Mouse (Mus musculus) mouse embryonic stem cell (cell line): Measurements from ENCODE around the gene Rfxank.

Experiments used
- in situ Hi-C, 2 experiments: fragments of 300-500 bp; cut with MboI; formaldehyde crosslinking; loops; 1 replicate in 1 of 2; 3 replicates in 1 of 2; pipeline ENCODE4 v1.14.3; 2019 to 2020; ENCODE audit warnings: low sequenced_read_pairs in 2 of 2, low pct_unique_long_range_greater_than_20kb in 1 of 2, mixed read lengths in 1 of 2; ENCODE audit not compliant: unreplicated experiment in 1 of 2

Gene Rfxank

DNA sequence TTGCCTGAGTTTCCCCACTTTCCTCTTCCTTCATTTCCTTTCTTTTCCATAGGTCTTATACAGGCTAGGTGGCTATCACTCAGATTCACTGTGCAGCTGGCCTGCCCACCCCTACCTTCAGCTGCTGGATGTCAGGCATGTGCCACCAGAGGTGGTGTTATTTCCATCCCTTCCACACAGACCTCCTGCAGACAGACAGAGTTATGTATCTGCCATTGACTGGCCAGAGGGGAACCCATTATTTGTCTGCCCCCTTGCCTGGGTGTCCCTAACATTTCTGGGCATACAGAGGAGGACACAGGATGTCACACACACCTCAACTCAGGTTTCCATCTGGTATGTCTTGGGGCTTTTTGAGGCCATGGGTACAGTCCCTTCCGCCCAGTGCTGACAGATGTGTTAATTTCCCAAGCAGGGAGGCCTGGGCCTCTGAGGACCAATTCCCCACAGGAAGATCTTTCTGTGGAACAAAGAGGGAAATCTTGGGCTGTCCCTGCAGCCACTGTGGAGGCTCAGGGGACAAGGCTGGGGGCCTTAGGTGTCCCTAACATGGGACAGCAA lies 18.4 kb upstream of the Rfxank start:
- in situ Hi-C loops = no loop called here

DNA sequence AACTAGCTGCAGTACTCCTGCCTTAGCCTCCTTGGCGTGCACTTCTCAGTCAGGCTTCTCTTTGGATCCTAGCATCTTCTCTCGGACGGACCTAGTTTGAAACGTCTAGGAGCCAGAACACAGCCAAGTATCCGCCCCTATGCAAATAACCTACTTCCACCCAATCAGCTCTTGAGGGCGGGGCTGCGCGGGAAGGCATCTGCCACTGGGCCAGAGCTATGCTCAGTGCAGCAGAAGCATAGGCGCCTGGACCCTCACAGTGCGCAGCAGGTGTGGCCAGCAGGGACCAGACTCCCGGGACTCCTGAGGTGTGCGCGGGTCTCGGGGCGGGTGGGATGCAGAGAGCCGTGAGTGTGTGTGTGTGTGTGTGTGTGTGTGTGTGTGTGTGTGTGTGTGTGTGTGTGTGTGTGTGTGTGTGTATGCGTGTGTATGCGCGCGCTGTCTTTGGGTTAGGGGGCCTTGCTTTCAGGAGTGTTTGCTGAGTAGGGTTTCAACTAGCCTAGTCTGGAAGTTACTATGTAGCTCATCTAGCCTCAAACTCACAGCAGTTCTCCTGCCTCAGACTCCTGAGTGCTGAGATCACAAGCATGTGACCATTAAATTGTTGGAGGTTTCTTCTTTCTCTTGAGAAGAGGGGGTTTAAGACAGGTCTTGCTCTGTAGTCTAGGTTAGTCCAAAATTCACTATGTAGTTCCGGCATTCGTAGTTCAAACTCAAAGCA lies 13.7 kb upstream of the Rfxank start:
- in situ Hi-C loops = no loop called here

DNA sequence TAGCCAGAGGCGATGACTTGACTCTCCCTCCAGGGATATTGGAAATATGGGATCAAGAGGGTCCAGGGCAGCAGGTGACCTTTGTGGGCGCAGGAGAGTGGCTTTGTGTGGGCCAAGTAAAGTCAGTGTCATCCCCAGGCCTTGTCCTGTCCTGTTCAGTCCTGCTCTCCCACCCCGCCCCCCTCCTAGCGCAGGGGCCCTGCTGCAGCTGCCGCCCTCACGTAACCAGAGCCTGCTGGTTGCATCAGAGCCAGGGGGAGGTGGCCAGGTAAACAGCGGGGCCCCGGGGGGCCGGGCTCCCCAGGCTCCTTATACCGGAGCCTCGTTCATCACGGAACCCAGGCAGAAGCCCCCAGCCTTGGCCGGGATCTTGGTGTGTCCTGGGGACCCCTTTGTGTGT lies 11.2 kb upstream of the Rfxank start:
- in situ Hi-C loops = no loop called here

DNA sequence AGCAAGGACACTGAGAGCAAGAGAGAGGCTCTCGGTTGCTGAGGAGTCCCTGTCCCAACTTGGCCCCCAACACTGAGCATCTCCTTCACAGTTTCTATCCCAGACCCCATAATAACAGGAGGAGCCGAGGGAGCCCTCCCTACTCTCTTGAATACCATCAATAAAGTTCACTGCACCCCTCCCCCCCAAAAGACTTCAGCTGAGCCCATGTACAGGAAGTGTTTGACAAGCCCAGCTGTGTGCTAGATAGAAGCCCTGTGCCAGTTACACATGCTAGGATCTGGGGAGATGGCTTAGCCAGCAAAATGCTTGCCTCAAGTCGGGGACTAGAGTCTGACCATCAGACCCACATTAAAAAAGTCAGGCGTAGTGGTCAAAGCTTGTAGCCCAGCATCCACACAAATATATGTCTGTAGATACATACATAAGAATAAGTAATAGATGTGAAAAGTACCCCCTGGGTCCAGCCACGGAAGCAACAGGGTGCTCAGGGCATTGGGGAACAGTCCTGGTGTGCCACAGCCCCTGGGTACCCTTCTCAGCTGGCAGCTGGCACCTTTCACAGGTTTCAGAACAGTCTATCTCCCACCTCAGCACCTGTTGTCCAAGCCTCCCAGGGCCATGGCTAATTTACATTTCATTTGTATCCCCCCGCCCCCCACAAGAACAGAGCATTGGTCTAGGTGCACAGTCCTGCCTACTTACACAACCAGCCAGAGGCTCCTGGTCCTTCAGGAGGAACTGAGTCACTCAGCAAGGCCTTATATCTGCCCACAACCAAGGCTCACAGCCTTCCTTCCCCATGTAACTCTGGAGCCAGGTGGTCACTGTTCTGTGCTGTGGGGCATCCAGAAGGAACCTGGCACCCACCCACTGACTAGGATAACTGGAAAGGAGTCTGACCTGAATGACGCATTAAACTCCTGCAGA lies 9.0 kb upstream of the Rfxank start:
- in situ Hi-C loops = no loop called here

DNA sequence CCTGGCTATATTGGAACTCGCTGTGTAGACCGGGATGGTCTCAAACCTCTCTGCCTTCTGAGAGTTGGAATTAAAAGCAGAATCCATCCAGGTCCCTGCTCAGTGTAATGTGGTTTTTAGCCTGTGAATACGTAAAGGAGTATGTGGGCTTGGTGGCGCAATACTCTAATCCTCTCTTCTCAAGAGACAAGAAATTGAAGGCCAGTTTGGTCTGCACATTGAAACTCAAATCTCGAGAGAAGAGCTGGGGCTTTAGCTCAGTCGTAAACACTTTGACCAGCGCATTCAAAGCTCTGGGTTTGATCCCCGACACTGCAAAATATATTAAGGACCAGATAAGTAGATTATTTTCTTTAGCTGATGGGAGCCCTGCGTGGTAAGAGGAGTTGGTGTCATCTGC lies 1.0 kb upstream of the Rfxank start:
- in situ Hi-C loops = no loop called here

DNA sequence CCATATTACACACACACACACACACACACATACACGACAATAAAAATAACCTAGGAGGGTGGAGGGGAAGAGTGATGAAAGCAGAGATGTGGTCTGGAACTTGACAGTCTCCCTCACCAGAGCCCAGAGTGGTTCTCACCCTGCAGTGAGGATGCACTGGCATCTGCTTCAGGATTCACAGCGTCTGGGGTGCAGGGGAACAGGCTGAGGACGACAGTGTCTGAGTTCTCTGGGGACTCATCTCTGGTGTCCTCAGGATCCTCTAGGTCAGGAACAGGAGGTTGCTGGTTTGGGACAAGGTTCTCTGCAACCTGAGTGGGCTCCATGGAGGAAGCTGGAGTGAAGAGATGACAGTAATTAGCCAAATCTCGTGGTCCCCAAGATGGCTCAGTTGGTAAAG lies 1.1 kb downstream of the Rfxank start:
- in situ Hi-C loops = no loop called here

DNA sequence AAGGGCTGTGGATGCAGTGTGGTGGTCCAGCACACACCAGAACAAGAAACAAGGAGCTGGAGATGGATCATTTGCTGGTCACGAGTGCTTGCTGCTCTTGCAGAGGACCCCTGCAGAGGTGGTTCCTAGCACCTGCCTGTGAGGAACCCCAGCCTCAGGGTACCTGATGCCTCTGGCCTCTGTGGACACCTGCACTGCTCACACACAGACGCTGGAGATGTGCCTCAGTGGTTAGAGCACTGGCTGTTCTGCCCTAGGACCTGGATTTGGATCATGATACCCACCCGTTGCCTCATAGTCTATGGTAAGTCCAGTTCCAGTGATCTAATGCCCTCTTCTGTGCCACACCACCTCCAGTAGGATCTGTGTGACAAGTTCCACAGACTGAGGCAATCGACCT lies 2.4 kb downstream of the Rfxank start:
- in situ Hi-C loops = no loop called here

DNA sequence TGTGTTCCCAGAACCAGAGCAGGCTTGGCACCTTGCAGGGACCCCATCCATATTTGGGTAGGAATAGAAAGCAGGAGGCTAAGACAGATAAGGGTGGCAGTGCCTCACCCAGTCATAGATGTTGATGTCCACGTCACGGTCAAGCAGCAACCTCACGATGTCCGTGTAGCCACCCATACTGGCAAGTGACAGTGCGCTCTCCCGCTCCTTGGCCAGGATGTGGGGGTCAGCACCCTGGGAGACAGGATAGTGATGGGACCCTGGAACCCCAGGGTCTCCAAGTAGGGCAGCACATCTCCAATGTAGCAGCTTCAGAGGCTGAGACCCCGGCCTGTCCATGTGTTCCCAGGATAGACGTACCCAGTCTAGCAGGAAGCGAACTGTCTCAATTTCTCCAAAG lies 4.0 kb downstream of the Rfxank start:
- in situ Hi-C loops = no loop called here

DNA sequence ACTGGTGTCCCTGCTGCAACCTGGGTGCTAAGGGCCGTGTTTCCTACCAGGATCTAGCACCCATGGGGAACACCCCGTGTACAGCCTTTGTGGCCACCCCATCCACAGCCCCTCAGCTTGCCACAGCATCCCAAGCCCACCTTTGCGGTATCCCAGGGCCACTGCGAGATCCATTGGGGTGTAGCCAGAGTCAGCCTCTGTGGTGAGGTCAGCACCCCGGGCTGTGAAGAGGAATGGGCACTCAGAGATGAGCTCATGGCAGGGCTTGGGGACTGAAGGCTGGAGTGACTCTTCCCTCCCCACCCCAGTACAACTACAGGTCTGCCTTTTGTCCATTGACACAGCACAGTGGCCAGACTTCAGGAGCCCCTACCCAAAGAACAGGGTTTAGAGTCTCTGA lies 4.9 kb downstream of the Rfxank start:
- in situ Hi-C loops = no loop called here

DNA sequence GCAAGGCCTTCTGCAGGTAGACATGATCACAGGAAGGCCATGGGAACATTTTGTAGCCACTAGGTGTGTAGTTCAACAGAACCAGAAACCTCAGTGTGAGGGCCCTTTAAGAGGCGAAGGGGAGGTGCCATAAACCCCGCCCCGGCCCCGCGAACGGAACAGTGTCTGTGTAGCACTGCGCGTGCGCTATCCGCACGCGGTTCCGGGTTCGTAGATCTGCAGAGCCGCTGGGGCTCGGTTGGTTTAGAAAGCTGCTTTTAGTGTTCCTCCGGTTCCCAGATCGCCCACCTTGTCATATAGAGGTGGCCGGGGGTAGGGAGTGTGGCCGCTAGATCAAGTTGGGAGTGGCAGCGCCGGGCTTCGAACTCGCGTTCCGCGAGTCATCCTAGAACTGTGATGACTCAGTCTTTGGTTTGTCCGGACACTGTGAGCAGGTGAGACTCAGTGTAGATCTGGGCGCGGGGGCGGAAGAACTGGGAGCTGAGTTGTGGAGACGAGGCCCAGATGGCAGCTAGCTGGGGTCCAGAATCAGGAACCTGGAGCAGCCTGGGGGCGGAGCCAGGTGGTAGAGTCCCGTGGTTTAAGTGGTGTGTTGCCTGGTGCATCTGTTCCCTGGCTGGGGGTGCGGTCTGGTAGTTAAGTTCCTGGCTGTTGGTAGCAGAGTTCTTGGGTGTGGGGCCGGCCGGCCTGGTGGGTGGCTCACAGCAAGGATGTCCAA lies 7.6 kb downstream of the Rfxank start, which contains the start of gene Nr2c2ap:
Gene Nr2c2ap (plus strand): TSS at position 168 of the 718 bp plus-strand sequence.
- in situ Hi-C loops = no loop called here

DNA sequence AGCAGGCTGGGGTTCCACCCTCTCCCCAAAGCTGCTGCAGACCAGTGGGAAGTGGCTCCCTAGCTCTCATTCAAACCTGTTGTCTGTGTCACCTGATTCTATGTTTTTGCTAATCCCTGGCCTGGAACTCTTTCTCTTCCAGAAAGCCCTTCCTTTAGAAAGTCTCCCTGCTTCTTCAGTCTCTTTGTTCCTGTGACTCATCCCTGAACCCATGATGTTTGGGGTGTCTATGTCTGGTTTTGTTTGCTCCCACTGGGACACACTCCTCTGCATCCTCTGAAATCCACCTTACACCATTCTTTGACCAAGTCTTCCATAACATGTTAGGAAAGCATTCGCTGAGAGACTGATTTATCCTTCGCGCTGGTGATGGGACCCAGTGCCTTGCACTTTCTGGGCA lies 8.9 kb downstream of the Rfxank start:
- in situ Hi-C loops = no loop called here

DNA sequence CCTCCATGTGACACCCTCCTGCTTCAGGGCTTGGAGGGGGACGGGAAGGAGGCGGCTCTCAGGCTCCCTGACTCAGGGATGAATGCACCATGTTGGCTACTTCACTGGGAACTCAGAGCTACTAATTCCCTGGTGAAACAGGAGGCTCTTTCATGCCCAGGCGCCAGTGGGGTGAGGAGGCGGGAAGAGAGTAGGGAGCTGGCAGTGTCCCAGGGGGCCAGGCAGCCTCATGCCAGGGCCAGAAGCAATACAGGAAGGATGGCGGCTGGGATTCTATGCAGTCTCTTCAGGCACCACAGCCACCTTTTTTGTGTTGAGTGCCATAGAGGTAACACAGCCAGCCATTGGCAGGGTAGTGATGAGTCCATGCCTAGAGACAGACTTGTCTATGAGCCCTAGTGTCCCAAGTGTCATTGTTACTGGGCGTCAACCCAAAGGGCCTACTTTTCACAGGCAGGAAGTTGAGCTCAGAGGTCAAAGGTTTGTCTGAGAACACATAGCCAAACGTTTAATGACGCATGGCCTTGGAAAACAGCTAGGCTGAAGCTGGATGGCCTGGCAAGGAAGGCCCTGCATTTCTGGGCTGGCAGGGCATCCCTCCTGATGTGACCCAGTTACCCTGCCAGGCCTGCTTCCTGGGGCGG lies 9.5 kb downstream of the Rfxank start:
- in situ Hi-C loops = no loop called here

DNA sequence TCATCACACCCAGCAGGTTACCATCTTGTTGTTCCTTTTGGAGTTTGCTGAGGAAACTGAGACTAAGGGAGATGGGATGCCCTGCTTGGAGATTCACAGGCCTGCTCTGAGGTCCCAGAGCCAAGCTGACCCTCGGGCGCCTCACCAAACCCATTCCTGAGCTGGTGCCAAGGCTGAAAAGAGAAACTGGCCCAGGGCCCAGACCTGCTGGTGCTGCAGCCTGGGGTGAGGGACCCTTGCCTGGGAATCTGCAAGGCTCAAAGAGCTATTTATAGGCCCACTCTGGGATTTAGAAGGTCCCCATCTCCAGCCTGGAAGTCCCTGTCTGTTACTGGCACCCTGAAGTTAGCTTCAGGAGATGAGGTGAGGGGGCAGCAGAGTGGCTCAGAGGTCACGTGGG lies 10.5 kb downstream of the Rfxank start:
- in situ Hi-C loops = no loop called here

DNA sequence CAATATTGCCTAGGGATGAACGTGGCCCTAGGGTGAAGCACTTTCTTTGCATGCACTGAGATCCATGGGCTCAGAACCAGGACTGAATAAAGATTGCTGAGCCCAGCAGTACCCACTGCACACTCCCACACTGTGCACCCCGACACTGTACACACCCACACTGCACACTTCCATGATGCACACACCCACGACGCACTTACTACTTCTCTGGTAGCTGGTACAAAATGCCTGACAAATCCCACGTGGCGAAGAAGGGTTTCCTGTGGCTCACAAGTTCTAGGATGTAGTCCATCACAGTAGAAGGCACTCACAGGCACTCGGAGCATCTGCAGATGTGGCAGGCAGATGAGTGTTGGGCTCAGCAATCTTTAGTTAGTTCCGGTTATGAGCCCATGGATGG lies 14.0 kb downstream of the Rfxank start:
- in situ Hi-C loops = no loop called here

DNA sequence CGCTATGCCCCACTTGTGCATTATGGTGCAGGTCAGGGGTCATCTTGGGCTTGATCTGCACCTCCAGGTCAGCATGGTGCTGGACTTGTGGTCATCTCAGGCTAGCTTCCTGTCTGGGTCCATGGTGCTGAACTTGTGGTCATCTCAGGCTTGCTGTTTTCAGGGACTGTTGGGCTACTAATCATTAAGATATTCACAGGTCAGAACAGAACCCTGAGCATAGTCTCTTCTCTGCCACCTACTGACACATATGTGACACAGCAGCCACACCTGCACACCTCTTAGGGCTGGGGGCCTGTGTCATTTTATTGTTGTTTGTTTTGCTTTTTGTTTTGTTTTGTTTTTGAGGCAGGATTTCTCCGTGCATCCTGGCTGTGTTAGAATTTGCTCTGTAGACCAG lies 16.1 kb downstream of the Rfxank start:
- in situ Hi-C loops = no loop called here

DNA sequence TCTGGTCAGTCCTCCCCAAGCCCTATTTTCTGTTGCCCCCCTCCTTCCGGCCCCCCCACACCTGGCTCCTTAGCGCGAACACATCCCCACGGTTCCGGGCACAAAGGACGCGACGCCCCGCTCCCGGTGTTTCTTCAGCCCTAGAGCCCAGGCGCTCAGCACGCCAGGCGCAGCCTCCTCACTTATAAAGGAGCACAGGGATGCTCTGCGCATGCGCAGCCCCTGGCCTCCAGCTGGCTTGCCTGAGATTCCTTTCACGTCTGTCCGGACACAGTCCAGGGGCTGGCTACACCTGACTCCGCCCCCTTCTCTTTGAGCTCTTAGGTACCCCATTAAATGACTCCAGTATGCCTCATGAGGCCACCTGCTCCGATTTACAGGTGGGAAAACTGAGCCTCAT lies 18.3 kb downstream of the Rfxank start, which contains the start of gene Ncan:
Gene Ncan (minus strand): TSS at position 207 of the 400 bp plus-strand sequence.
- in situ Hi-C loops = no loop called here

DNA sequence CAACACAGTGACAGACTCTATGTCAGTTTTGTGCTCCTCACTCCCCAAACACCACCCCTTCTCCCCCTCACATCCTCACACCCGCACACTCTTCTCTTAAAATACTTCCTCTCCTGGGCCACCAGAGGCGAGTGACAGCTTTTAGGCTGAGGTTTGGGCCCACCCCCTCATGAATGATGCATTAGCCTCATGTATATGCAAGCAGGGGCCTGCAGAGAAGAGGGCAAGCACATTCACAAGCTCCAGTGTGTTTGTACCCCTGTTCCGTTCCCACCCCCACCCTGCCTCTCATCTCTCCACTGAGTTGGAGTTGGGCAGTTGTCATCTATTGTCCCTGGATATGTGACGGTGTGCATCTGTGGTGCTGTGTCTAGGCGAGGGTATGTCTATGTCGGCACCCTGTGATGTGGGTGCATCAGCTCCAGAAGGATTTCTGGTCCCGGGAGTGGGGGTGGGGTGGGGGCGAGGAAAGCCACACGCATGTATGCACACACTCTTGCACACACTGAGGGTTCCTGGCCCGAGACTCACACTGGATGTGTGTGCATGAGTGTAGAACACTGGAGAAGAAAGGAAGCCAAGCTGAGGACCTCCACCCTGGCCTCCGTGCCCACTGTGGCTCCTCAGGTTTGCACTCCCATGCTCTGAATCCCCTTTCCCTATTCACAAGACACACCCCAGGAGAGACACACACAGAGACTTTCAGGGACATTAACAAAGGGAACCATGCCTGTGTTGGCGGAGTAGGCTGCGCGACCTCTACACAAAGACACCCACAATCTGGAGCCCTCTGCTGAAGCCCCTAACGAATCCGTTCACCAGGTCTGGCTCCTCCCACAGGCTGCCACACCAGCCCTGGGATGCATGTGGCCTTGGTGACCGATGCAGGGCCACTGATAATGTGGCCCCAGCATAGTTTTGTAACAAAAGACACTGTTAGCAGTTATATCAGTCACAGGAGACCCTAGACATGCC lies 19.9 kb downstream of the Rfxank start:
- in situ Hi-C loops = no loop called here
